Mouse (Mus musculus) limb, embryonic 15.5 days (tissue): ENCODE measurements around the gene Atp5e. TPM values are rescaled to one million over a fixed set of nuclear protein-coding genes. Genes with fewer than 3 reads are reported as not detected.

Source experiments
- ATAC-seq: fragments of 200-750 bp; cut with Nextera tagmentation; 2 replicates; pipeline ENCODE4 v1.8.0; 2017; ENCODE audit warnings: low read depth, moderate TSS enrichment; ENCODE audit not compliant: insufficient number of reproducible peaks, low FRiP score, low TSS enrichment
- H3K27ac ChIP-seq: fragments of 300-500 bp; sonication (generic); 2 replicates; pipeline ENCODE4 v1.5.1; 2015; ENCODE audit warnings: moderate library complexity, mild to moderate bottlenecking, inconsistent platforms
- H3K27me3 ChIP-seq: fragments of 300-500 bp; sonication (generic); 2 replicates; pipeline ENCODE4 v1.6.1; 2015; ENCODE audit warnings: inconsistent platforms
- H3K36me3 ChIP-seq: fragments of 300-500 bp; sonication (generic); 2 replicates; pipeline ENCODE4 v1.6.1; 2015; ENCODE audit warnings: inconsistent platforms
- H3K4me1 ChIP-seq: fragments of 300-500 bp; sonication (generic); 2 replicates; pipeline ENCODE4 v1.6.1; 2015; ENCODE audit warnings: inconsistent platforms
- H3K4me2 ChIP-seq: fragments of 300-500 bp; sonication (generic); 2 replicates; pipeline ENCODE4 v1.6.1; 2015; ENCODE audit warnings: mild to moderate bottlenecking, inconsistent platforms
- H3K4me3 ChIP-seq: fragments of 300-500 bp; sonication (generic); 2 replicates; pipeline ENCODE4 v1.5.1; 2015; ENCODE audit warnings: mild to moderate bottlenecking, inconsistent platforms
- H3K9ac ChIP-seq: fragments of 300-500 bp; sonication (generic); 2 replicates; pipeline ENCODE4 v1.6.1; 2015; ENCODE audit warnings: inconsistent platforms
- H3K9me3 ChIP-seq: fragments of 300-500 bp; sonication (generic); 2 replicates; pipeline ENCODE4 v1.6.1; 2016; ENCODE audit warnings: inconsistent platforms
- whole genome bisulfite sequencing: fragments of 180-500 bp; shearing (Covaris S2); methylation state at CpG from one replicate; pipeline ENCODE4 v1.1.7; 2015; 5-methylcytosine and 5-hydroxymethylcytosine counted together
- polyA plus RNA-seq: library from polyadenylated mRNA; unstranded; fragments of >200 nt; fragmentation: Nextera tagmentation; extraction: Ambion mirVana; gene quantifications from 2 replicates; pipeline ENCODE4 v1.2.1, GENCODE M21; 2015

Gene Atp5e
- polyA plus RNA-seq, 1 experiment from 2014 or later, result 723 TPM

DNA sequence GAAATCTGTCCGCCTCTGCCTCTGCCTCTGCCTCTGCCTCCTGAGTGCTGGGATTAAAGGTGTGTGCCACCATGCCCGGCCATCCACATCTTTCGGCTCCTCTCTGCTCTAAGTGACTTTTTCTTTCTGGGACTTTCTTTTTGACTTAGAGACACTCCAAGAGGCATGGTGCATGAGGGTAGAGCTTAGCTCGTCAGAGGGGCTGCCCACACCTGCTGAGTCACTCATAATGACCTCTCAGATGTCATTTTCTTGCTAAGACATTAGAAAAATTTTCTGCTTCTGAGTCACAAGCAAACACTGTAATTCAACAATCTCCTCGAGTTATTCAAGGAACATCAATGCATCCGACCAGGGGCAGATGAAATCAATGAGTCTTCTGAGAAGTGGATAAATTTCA lies 18.9 kb downstream of the Atp5e start:
- Histone ChIP-seq H3K27ac (no peak overlapping the region), H3K27me3 (no peaks in the 10 kb centered on the region), H3K4me3 (no peak overlapping the region), H3K36me3 (no peaks in the 10 kb centered on the region), H3K9me3 (no peaks in the 10 kb centered on the region), H3K4me1 (peaks cover 9% of the 10 kb centered on the region; the same call in 1 of the 2 replicates), H3K4me2 (no peak overlapping the region), H3K9ac (no peak overlapping the region)
- no peak for ATAC-seq
- WGBS, result 78% methylated on average over 6 of the region's 6 CpGs

- Histone ChIP-seq H3K4me2 (no peak overlapping the region), H3K9ac (no peak overlapping the region), H3K27ac (no peak overlapping the region), H3K36me3 (no peaks in the 10 kb centered on the region), H3K9me3 (no peaks in the 10 kb centered on the region), H3K4me1 (peaks cover 13% of the 10 kb centered on the region; the same call in 1 of the 2 replicates), H3K27me3 (no peaks in the 10 kb centered on the region), H3K4me3 (no peak overlapping the region)
- no peak for ATAC-seq
- 85% methylated on average over 7 of the region's 7 CpGs for WGBS
Measured at GRCm38 (mm10) chr2:174444359-174444758, 19.5 kb downstream of the Atp5e start.

- Histone ChIP-seq H3K9me3 (no peaks in the 10 kb centered on the region), H3K9ac (no peak overlapping the region), H3K4me1 (peaks cover 26% of the 10 kb centered on the region), H3K4me3 (no peak overlapping the region), H3K27ac (no peak overlapping the region), H3K4me2 (no peak overlapping the region), H3K36me3 (no peaks in the 10 kb centered on the region), H3K27me3 (no peaks in the 10 kb centered on the region)
- 44% methylated on average over 2 of the region's 2 CpGs for WGBS
- no peak; the same call in 1 of the 2 replicates for ATAC-seq
Measured at GRCm38 (mm10) chr2:174443046-174443445, 20.9 kb downstream of the Atp5e start.

DNA sequence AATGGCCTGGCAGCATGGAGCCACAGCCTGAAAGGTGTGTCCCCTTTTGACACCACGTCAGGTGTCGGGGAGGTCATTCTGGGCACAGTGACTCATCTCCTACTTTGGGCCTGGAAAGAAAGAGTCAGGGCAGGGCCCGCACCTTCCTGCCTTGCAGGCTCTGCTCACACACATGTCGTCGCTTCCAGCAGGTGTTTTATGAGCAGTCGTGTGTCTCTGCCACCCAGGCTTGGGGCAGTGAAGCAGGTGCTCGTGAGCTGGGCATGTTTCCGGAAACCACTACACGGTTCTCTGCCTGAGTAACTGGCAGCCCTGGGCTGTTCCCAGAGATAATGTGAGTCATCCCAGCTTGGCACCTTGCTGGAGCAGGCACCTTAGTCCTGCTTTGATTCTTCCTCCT lies 21.4 kb downstream of the Atp5e start:
- H3K9ac ChIP-seq, result no peak overlapping the region
- H3K4me2 ChIP-seq, result no peak overlapping the region
- no peak for ATAC-seq
- WGBS, result 44% methylated on average over 9 of the region's 9 CpGs
- H3K9me3 ChIP-seq, result no peaks in the 10 kb centered on the region
- H3K4me3 ChIP-seq, result no peak overlapping the region
- no peaks in the 10 kb centered on the region for H3K27me3 ChIP-seq
- no peaks in the 10 kb centered on the region for H3K36me3 ChIP-seq
- peaks cover 32% of the 10 kb centered on the region for H3K4me1 ChIP-seq
- H3K27ac ChIP-seq, result 0 out of 2 replicates have a peak overlapping the region, but pooled peaks have one; percentile 38

DNA sequence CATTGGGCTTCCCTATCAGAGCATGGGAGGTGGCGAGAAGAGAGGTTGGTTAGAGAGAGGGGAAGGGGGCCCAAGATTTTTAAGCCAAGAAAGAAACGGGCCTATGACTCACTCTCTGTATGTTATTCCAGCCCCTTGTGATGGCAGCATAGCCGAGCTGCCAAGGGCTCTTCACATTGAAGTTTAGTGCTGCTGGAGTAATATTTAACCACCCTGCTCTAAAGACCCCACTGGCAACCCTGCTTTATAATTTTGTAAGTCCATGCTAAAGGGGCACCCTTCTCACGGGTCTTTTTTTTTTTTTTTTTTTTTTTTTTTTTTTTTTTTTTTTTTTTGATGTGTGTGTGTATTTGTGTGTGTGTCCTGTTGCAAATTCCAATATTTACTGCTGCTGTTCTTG lies 22.0 kb downstream of the Atp5e start:
- ATAC-seq, result no peak
- no peak overlapping the region for H3K4me2 ChIP-seq

GRCm38 (mm10) chr2:174439961-174440360 lies 23.9 kb downstream of the Atp5e start:
- no peak overlapping the region for H3K4me3 ChIP-seq
- ATAC-seq, result no peak
- no peak overlapping the region for H3K4me2 ChIP-seq
- 86% methylated on average over 9 of the region's 9 CpGs for WGBS
- H3K9ac ChIP-seq, result no peak overlapping the region
- H3K27ac ChIP-seq, result no peak overlapping the region
- H3K27me3 ChIP-seq, result no peaks in the 10 kb centered on the region
- peaks cover 6% of the 10 kb centered on the region; the same call in 1 of the 2 replicates for H3K36me3 ChIP-seq
- H3K9me3 ChIP-seq, result no peaks in the 10 kb centered on the region
- H3K4me1 ChIP-seq, result peaks cover 40% of the 10 kb centered on the region

More for the DNA sequence above, 22.0 kb downstream of the Atp5e start:
- H3K36me3 ChIP-seq, result no peaks in the 10 kb centered on the region
- H3K27ac ChIP-seq, result no peak overlapping the region
- 67% methylated on average over 4 of the region's 4 CpGs for WGBS
- H3K4me3 ChIP-seq, result no peak overlapping the region
- H3K4me1 ChIP-seq, result peaks cover 37% of the 10 kb centered on the region
- H3K9ac ChIP-seq, result no peak overlapping the region
- H3K27me3 ChIP-seq, result no peaks in the 10 kb centered on the region
- no peaks in the 10 kb centered on the region for H3K9me3 ChIP-seq

- WGBS, result 70% methylated on average over 5 of the region's 5 CpGs
- peaks cover 11% of the 10 kb centered on the region; the same call in 1 of the 2 replicates for H3K36me3 ChIP-seq
- no peak overlapping the region for H3K9ac ChIP-seq
- H3K4me3 ChIP-seq, result no peak overlapping the region
- peak overlapping the region; percentile 81; the same call in 1 of the 2 replicates for H3K4me2 ChIP-seq
- H3K27ac ChIP-seq, result no peak overlapping the region
- no peak for ATAC-seq
- H3K27me3 ChIP-seq, result no peaks in the 10 kb centered on the region
- peaks cover 40% of the 10 kb centered on the region for H3K4me1 ChIP-seq
- H3K9me3 ChIP-seq, result no peaks in the 10 kb centered on the region
Measured at GRCm38 (mm10) chr2:174439450-174439838, 24.5 kb downstream of the Atp5e start.

- H3K36me3 ChIP-seq, result peaks cover 14% of the 10 kb centered on the region; the same call in 1 of the 2 replicates
- WGBS, result 2% methylated on average over 38 of the region's 38 CpGs
- peak within 1 kb of the TSS; percentile 59 for H3K27ac ChIP-seq
- H3K9ac ChIP-seq, result peak within 1 kb of the TSS; percentile 40
- H3K9me3 ChIP-seq, result no peaks in the 10 kb centered on the region
- H3K4me3 ChIP-seq, result peak within 1 kb of the TSS; percentile 66
- H3K4me1 ChIP-seq, result peaks cover 40% of the 10 kb centered on the region
- ATAC-seq, result peak; percentile 61
- H3K4me2 ChIP-seq, result peak within 1 kb of the TSS; percentile 81
- H3K27me3 ChIP-seq, result no peaks in the 10 kb centered on the region
Measured at GRCm38 (mm10) chr2:174438737-174439449, 25.0 kb downstream of the Atp5e start, which contains the start of gene Ctsz. TSS of gene Ctsz (minus strand) at chr2:174439039.

- H3K27me3 ChIP-seq, result no peaks in the 10 kb centered on the region
- no peak for ATAC-seq
- no peaks in the 10 kb centered on the region for H3K9me3 ChIP-seq
- peak overlapping the region; percentile 66 for H3K4me3 ChIP-seq
- peak overlapping the region; percentile 40 for H3K9ac ChIP-seq
- peak overlapping the region; percentile 81 for H3K4me2 ChIP-seq
- H3K4me1 ChIP-seq, result peaks cover 38% of the 10 kb centered on the region
- peak overlapping the region; percentile 59 for H3K27ac ChIP-seq
- peaks cover 20% of the 10 kb centered on the region; the same call in 1 of the 2 replicates for H3K36me3 ChIP-seq
- 69% methylated on average over 11 of the region's 11 CpGs for WGBS
Measured at GRCm38 (mm10) chr2:174438181-174438580, 25.7 kb downstream of the Atp5e start.

DNA sequence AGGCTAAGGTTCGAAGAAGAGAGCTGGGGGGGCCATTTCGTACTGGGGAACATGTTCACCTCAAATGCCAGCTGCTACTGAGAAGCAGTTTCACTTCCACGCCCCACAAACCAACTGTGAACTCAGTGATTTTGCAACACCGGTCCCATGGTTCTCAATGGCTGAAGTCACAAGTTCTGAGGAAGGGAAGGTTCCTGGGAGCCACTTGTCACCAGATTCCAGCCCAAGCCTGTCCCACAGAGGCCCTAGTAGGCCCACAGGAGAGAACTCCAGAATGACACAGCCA lies 26.3 kb downstream of the Atp5e start:
- H3K4me3 ChIP-seq, result peak overlapping the region; percentile 66
- peak overlapping the region; percentile 81 for H3K4me2 ChIP-seq
- H3K9ac ChIP-seq, result no peak overlapping the region
- no peak for ATAC-seq
- peaks cover 24% of the 10 kb centered on the region for H3K36me3 ChIP-seq
- no peak overlapping the region for H3K27ac ChIP-seq
- no peaks in the 10 kb centered on the region for H3K27me3 ChIP-seq
- H3K9me3 ChIP-seq, result no peaks in the 10 kb centered on the region
- 93% methylated on average over 4 of the region's 4 CpGs for WGBS
- H3K4me1 ChIP-seq, result peaks cover 33% of the 10 kb centered on the region

- H3K4me3 ChIP-seq, result 0 out of 2 replicates have a peak overlapping the region, but pooled peaks have one; percentile 1
- H3K36me3 ChIP-seq, result peaks cover 28% of the 10 kb centered on the region
- H3K9me3 ChIP-seq, result no peaks in the 10 kb centered on the region
- no peak overlapping the region for H3K9ac ChIP-seq
- peaks cover 31% of the 10 kb centered on the region for H3K4me1 ChIP-seq
- ATAC-seq, result no peak
- H3K4me2 ChIP-seq, result peak overlapping the region; percentile 81; the same call in 1 of the 2 replicates
- H3K27ac ChIP-seq, result no peak overlapping the region
- no peaks in the 10 kb centered on the region for H3K27me3 ChIP-seq
- 94% methylated on average over 7 of the region's 7 CpGs for WGBS
Measured at GRCm38 (mm10) chr2:174436916-174437696, 26.8 kb downstream of the Atp5e start.
